Mouse (Mus musculus) hematopoietic multipotent progenitor cell, adult 10-12 weeks (in vitro differentiated cells): ENCODE measurements around the gene Efcab7. TPM values are rescaled to one million over a fixed set of nuclear protein-coding genes. Genes with fewer than 3 reads are reported as not detected.

ENCODE experiments used
- polyA plus RNA-seq: library from polyadenylated mRNA; stranded (reverse); fragments of >175 nt; gene quantifications from 2 replicates; pipeline ENCODE4 v1.2.3, GENCODE M21; 2012; ENCODE audit warnings: low replicate concordance

Efcab7 gene
- polyA plus RNA-seq = 1.1 and 1.4 TPM in 2 replicates

DNA sequence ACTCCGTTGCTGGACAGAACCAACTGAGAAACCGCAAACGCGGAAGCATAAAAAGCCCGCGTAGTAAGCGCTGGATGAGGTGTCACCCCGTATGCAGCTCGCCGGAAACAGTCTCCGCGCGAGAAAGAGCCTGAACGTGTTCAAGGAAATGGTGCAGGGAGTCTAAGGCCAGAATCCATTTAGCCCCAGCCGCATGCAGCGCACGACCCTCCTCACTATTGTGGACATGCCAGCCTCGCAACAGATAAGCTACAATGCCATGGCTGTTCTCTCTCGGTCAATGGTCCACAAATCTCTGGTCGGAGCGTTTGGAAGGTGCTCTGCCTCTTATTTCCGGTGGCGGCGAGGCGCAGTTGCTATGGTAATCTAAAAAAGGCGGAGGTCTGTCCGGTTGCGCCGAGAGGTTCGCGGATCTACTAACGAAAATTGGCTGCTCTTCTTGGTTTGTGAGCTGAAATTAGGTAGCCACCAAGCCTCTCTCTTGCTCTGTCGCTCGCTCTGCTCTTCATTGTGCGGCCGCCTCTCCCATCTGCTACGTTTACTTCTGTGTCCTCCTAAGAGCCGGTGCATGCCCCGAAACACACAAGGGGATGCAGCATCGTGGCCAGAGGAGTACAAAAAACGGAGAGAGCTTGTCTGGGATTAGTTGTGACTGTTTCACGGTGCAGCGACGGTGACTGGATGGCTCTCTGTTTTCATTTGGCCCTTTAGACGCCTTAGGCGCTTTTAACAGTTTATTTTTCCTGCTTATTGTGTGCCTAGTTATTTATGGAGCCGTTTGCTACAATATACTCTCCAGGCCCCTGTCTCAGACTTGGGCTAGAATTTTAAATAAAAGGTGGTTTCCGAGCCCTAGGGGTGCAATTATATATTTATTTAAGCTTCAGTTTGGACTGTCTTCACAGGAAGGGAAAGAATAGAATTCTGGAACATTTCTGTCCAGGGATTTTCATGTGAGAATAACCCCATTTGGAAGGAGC lies at the start of gene Efcab7:
Efcab7 (plus strand) TSS at position 105 of the 980 bp plus-strand sequence.

DNA sequence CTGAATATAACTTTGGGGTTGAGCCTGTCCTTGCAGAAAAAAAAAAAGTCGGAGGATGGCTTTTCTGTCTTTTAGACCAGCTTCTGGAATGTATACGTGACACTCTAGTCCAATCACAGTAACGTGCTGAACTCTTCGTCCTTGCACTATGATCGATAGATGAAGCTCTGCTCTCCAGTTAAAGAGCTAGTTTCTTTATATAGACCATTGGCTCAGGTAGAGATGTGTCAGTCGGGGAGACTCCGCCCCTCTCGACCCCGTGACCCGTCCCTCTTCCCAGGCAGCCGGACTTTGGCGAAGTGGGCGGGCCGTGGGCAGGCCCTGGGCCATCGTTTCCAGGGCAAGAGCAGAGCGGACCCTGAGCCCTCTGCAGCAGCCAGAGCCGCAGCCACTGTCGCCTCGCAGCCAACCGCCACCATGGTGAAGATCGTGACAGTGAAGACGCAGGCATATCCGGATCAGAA lies 100.2 kb downstream of the Efcab7 start, which contains the start of gene Pgm1:
Pgm1 (plus strand) TSS at position 266 of the 464 bp plus-strand sequence.

DNA sequence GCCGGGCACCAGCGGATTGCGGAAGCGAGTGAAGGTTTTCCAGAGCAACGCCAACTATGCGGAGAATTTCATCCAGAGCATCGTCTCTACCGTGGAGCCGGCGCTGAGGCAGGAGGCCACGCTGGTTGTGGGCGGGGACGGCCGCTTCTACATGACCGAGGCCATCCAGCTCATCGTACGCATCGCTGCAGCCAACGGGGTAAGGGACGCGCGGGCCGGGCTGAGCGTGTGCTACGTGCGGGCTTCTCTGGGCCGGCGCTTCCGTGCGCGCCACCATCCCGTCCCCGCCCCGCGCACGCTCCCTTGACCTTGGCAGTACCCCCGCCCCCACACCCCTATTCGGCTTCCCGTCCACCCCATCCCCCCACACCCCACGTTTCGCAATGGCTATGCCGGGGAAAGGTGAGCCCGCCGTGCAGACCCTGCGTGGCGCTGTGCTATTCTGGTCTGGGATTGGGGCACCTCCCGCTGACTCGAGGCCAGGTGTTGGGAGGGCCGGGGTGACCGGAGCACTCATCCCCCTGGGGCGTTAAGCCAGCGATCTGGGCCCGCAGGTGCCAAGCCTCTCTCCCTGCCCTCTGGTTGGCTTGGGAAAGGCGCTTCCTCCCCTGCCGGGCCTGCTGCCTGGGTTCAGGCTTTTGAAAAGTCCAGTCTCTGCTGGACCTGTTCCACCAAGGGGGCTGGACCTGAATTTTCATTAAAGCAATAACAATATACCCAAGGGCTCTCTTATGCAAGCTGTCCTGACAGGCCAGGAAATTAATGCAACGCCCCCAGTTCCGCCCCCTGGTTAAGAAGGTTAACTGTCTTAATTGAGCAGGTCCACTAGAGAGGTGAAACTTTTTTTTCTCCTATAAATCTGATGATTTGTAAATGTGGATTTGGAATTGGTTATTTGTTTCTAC lies 100.9 kb downstream of the Efcab7 start, which contains the start of gene Itgb3bp:
Itgb3bp (minus strand) TSS at position 201 of the 905 bp plus-strand sequence.

Other genes with a start within 250 kb of the Efcab7 start
- not detected in 2 replicates for gene Foxd3, start 172.9 kb upstream of the Efcab7 start, polyA plus RNA-seq
- 0.15 and 0.42 TPM in 2 replicates for gene Alg6, start 113.5 kb upstream of the Efcab7 start, polyA plus RNA-seq
- 10.2 and 12.0 TPM in 2 replicates for gene Pgm1, start 100.2 kb downstream of the Efcab7 start, polyA plus RNA-seq
- gene Itgb3bp, start 100.6 kb downstream of the Efcab7 start, polyA plus RNA-seq = 0.30 and 0.70 TPM in 2 replicates